Mouse (Mus musculus) heart, adult 18-20 months (tissue): Measurements from ENCODE around the gene Trip12. TPM values are rescaled to one million over a fixed set of nuclear protein-coding genes. Genes with fewer than 3 reads are reported as not detected.

Experiments used
- DNase-seq, 2 experiments: peaks; one replicate each; pipeline ENCODE4 v3.0.0; 2021 to 2022; ENCODE audit warnings: mixed read lengths in 1 of 2
- long read RNA-seq, 2 experiments: library from polyadenylated mRNA; stranded (forward); transcript quantifications; one replicate each; pipeline ENCODE4 v2.0.0; 2021
- total RNA-seq, 2 experiments: library from RNA; stranded (reverse); gene quantifications; 2 replicates each; pipeline ENCODE4 v1.2.3; 2021

The Trip12 gene
- 100 to 1,000 TPM; 178 to 183 TPM for total RNA-seq
- long read RNA-seq, experiment 1, full-length matches to known transcripts, result 3 of 36 reads
- long read RNA-seq, experiment 1, partial matches to known transcripts, result 15 of 36 reads
- long read RNA-seq, experiment 1, other reads (novel, unspliced or antisense), result 18 of 36 reads
- long read RNA-seq, experiment 2, full-length matches to known transcripts, result 4 of 16 reads
- long read RNA-seq, experiment 2, partial matches to known transcripts, result 7 of 16 reads
- long read RNA-seq, experiment 2, other reads (novel, unspliced or antisense), result 5 of 16 reads

DNA sequence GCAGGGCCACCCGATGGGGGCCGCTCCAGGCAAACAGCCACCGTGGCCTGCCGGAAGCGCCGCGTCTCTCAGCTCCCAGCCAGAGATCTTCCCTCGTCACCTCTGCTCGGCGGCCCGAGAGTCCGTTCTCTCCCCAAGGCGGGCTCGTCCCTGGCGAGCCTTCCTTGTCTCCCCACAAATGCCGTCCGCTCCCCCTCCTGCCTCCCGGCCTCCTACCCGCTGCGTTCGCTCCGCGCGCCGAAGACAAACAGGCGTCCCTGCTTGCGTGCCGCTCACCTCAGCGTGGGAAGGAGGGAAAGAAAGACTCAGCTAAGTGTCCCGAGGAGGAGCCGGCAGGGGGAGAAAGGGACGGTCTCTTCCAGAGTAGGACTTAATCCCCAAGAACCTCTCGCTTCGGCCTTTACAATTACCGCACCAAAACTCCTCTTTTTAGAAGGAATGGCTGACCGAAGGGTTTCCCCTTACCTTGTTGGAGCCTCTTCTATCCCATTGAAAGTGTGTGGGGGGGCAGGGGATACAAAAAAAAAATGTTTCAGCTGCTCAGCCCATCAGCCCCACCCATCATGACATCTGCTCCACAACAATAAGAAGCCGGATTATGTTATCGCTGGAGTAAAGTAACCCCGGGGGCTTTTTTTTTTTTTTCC, at the start of gene Trip12:
TSS of gene Trip12 (minus strand) at position 499 of the 647 bp plus-strand sequence.
- no peak for DNase-seq

DNA sequence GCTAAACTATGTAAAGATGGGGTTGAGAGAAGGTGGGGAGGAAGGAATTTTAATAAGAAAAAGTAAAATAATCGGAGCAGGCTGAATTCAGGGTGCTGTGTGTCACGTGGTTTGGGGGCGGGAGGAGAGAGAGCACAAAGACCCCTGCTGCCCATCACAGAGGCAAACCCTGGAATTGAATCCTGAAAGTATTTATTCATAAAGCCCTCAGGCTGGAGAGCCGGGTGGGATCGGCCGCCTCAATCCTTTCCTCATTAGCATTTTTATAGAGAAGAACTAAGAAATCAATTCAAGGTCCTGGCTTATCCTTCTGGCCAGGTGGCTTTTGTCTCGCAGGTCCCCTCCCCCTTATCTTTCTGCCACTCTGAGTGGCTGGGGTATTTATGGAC, 49.7 kb upstream of the Trip12 start:
- no peak for DNase-seq

DNA sequence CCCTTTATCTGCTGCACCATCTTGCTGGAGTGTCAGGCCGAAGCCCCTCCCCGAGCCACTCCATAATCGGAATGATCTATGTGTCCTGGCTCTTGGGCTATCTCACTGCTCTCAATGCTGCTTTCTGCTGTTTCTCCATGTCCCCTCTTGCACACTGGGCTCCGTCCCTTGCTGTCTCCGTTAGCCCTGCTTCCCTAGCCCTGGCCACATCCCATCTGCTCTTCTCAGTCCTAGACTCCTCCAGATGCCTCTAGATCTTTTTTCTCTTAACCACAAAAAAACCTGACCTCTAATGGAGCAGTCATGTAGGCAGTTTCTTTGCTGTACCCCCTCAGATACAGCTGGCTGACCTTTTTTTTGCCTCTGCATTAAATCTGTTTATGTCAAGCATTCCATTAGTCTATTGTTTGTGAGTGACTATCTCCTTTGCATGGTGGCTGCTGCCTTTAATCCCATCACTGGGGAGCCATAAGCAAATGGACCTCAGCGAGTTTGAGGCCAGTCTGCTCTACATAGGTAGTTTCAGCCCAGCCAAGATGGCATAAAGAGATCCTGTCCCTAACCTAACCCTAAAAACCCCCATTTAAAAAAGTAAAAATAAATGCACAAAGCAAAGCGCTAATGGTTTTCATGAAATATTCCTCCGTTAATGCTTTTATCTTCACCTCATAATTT, 49.2 kb upstream of the Trip12 start:
- DNase-seq, result no peak

DNA sequence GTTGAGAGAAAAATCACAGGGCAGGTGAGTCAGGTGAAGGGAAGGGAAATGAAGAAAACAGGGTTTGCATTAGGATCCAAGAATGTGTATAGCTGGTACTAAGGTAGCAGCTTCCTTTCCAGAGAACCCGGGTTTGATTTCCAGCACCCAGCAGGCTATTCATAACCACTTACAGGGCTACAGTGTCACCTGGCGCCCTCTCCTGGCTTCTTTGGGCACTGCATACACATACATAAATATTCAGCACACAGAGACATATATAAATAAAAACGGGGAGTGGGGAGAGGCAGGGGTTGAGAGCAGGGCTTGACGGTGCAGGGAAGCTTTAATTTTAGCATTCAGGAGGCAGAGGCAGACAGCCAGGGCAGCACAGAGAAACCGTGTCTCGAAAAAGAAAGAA, 45.6 kb upstream of the Trip12 start:
- DNase-seq, result no peak

DNA sequence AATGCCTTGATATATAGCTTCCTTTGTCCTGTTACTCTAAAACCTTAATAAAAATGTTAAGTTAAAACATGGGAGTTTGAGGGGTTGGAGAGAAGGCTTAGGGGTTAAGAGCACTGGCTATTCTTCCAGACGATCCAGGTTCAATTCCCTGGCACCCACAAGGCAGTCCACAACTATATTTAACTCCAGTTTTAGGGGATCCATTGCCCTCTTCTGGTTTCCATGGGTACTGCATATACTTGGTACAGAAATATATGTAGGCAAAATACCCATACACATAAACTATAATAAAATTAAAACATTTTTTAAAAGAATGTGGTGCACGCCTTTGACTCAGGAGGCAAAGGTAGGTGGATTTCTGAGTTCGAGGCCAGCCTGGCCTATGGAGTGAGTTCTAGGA, 44.9 kb upstream of the Trip12 start:
- DNase-seq, result peak; percentile 7 to 31

DNA sequence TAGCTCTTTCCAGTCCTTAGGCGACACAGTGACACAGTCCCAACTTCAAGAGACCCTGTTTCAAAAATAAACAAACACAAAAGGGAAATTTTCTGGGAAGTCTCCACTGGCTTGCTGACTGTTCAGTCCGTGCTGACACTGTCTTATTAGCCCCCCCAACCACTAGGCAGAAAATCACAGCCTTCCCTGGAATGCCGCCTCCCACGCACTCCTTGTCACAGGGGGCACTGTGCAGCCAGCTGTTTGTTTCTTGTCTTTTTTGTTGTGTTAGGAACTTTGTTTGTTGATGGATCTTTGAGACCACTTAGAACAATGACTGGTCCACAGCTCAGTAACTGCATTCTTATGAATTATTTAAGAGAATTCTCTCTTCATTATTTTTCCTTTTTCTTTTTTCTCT, 43.6 kb upstream of the Trip12 start:
- DNase-seq, result no peak

DNA sequence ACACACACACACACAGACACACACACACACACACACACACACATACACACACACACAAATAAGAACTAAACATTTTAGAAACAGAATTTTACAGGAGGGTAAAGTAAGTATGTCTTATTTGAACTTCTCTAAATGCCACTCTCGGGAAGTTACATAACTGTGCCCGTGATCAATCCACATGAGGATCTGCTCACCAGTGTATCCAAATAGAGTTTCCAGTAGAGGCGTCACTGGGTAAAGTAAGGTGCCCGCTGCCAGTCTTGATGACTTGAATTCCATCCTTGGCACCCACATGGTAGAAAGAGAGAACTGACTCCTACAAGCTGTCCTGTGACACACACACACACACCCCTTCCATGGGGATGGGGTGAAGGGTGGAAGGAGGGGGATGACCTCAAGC, 42.6 kb upstream of the Trip12 start:
- DNase-seq, result no peak

DNA sequence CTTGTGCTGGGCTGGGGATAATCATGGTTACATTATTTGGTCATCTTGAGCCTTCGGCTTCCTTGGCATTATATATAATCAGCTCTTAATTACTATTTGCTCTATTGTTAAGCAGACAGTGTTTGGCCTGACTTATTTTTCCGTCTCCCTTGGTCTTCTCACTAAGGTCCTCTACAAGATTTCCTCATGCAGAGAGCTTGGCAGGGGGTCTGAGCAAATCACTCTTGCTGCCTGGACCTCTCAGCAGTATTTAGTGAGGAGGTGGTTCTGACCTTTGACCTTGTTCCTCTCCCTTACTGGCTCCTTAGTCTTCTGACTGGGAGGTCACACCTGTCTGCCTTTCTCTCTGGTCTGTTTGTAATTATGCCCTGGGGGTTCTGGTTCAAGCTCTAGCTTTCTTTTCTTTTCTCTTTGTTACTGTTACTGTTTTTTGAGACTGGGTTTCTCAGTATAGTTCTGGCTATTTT, 41.8 kb upstream of the Trip12 start:
- no peak for DNase-seq

DNA sequence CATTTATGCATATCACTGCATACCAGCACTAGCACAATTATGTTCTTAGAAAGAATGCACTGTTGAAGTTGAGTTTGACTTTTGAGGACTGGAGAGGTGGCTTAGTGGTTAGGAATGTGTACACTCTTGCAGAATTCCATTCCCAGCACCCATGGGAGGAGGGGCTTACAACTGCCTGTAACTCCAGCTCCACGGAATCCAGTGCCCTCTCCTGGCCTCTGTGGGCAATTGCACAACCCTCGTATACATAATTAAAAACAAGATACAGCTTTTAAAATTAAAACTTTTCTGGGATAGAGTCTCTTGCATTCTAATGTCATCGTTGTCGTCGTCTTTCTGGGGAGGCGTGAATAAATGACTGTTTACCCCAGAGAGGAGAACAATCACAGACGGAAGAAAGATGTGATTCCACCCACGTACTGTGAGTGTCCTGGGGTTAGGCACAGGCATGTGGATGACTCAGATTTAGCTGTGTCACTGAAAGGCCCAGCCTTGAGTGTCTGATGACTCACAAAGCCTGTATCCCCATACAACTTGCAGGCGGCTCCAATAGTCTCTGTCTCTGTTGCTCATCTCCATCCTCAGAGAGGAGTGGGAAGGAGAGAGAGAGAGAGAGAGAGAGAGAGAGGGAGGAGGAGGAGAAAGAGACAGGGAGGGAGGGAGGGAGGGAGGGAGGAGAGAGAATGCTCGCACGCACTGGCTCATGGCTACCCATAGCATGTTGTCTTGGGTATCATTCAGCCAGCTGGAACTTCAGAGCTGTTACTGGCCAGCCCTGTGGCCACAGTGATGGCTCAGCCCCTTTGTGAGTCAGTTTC, 41.1 kb upstream of the Trip12 start:
- DNase-seq, result peak; percentile 5 to 21

DNA sequence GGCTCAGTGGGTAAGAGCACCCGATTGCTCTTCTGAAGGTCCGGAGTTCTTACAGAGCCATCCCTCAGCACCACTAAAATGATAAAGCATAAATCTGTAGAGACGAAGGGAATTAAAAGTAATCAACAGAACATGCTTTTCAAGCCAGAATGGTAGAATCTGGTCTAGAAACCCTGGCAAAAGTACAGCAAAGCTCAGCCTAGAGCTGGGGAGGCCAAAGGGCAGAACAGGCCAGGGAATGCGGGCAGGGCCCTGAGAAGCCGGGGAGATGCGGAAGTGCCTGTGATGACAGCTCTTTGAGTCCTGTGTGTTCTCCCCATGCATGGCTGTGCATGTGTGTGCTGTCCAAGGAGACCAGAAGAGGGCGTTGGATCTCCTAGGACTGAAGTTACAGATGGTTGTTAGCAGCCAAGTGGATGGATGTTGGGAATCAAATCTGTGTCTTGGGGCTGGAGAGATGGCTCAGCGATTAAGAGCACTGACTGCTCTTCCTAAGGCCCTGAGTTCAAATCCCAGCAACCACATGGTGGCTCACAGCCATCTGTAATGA, 39.3 kb upstream of the Trip12 start:
- DNase-seq, result no peak

DNA sequence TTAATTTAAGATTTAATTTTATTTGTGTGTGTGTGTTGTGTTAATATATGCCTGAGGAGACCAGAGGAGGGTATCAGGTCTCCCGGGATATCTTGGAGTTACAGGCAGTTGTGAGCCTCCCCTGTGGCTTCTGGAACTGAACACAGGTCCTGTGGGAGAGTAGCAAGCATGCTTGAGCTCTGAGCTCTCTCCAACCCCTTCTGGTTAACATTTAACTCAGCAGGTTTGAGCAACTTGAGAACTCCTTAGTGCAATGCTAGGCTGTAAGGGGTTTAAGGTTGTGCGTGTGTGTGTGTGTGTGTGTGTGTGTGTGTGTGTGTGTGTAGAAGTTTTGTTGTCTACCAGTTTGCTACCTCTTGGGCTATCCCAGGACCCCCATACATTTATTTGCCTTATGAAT, 37.3 kb upstream of the Trip12 start:
- no peak for DNase-seq

DNA sequence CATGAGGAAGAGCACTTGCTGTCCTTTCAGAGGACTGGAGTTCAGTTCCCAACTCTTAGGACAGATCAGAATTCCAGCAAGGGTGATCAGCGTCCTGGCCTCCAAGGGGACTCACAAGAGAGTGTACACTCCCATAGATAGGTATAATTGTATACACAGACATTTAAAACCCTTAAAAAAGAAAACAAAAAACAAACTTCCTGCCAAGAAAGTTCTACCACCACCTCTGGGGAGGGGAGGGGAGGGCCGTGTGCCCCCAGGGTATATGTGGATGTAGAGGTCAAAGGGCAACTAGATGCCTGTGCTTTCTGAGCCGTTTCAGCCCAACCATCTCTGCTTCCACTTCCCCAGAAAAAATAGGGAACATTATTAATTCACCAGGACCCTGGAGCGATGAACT, 32.6 kb upstream of the Trip12 start:
- DNase-seq, result no peak

DNA sequence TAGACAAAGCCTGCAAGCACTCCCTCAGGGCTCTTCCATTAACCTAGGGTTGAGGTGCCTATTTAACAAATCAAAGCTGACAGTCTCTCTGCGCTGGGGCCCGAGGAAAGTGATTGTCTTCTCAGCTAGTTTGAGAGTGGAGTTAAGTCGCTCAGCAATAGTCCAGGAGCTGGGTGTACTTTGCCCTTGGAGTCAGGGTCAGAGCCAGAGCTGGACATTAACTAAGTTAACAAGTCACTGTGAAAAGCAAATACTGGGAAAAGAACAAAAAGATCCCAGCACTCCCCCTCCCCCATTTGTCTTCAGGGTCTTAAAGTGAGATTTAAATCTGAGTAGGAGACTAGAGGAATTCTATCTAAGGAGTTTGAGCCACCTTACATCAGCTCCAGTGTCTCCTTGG, 31.8 kb upstream of the Trip12 start:
- DNase-seq, result no peak

DNA sequence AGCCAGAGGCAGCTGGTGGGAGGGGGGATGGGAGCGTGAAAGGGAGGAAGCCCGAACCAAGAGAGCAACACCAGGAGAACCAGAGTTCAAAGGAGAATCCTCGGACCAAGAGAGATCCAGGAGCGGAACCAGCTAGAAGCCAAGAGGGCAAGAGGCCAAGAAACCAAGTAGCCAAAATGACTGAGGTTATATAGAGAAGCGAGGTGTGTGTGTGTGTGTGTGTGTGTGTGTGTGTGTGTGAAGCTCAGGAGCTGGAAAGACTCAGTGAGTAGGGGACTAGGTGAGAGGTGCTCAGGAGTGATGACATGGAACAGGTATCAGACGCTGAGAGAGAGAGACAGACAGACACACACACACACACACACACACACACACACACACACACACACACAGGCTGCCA, 30.8 kb upstream of the Trip12 start:
- no peak for DNase-seq

DNA sequence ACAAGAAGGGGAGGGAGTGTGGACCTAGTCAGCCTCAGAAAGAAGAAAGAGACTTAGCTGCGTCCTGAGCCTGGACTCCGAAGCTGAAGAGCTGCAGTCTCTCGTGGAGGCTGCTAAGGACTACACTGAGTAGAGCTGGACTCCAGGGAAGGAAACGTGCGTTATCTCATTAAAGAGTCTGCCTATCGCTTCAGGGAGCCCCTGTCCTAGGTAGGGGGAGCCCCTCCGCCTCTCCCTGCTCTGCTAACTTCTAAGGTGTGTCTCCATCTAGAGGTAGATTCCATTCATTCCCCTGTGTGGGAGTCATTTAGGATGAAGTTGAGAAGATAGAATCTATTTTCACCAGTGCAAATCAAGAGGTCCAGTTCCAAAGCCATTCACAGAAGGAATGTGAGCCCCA, 29.2 kb upstream of the Trip12 start:
- DNase-seq, result no peak

DNA sequence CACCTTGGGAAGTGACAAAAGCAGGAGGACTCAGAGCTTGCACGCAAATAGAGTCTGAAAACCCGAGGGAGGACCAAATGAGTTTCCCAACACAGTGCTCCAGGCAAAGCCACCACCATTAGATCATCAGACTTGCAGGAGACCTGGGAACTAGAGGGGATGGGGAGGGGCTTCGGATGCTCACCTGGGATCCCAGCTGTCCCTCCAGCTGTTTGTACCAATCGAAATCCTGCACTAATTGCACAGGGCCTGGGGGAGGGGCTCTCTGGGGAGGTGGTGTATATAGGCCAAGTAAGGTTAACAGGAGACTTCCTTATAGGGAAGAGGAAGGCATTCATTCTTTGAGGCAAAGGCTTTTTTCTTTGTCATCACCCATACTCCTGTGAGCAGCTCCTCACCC, 28.5 kb upstream of the Trip12 start:
- no peak for DNase-seq

DNA sequence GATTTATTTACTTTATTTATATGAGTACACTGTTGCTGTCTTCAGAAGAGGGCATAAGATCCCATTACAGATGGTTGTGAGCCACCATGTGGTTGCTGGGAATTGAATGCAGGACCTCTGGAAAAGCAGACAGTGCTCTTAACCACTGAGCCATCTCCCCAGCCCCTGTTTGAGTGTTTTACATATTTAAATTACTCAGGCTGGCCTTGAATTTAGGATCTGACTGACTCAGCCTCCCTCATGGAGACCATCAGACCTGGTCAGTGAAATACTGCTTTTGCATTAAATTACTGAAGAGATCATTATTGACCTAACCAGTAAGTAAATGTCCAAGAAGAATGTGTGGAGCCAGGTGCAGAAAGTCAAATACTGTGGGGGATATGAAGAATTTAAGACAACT, 28.0 kb upstream of the Trip12 start:
- DNase-seq, result no peak

DNA sequence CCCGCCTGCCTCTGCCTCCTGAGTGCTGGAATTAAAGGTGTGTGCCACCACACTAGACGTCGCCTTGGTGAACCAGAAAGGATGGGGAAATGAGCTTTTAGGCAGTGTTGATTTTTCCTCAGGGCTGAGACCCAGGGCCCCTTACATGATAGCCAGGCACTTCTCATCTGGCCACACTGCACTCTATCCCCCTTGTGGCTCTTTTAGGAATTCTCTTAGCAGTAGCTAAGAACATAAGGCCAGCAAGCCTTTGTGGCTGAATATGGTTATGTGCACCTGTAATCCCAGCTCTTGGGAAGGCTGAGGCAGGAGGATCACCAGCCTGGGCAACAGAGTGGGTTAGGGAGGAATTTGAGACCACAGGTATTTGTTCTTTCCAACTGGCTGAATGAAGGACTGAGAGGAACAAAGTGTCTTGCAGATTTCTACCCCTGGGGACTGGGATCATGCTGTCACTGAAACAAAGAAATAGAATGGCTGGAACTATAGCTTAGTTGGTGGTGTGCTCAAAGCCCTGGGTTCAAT, 26.5 kb upstream of the Trip12 start:
- DNase-seq, result no peak

DNA sequence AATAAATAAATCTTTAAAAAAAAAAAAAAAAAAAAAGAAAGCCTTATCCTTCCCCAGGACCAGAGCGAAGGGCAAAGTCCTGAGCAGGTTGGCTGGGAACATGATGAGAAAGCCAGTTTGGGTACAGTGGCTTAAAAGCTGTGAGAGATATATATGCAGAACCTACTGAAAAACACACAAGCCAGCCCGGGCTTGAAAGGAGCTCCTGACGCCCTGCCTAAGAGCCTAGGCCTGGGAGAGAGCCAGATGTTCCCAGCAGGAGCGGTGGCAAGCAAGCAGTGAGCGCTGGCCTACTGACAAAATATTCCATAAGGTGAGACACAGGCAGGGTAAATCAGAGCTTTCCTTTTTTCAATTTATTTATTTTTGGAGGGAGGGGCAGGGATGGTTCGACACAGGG, 25.9 kb upstream of the Trip12 start:
- DNase-seq, result no peak

DNA sequence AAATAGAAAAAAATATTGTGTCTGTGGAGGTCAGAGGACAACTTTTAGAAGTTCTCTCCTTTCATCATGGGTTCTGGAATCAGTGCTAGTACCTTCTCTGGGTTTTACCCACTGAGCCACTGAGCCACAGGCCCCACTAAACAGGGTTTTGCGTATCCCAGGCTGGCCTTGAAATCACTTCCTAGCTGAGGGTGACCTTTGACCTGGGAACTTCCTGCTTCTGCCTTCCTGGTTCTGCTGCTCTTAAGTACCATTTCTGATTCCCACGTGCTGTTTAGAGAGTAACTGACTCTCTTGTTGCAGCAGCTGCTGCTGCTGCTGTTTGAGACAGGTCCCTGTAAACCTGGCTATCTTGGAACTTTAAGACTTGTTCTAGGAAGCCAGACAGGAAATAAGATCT, 24.3 kb upstream of the Trip12 start:
- no peak for DNase-seq

DNA sequence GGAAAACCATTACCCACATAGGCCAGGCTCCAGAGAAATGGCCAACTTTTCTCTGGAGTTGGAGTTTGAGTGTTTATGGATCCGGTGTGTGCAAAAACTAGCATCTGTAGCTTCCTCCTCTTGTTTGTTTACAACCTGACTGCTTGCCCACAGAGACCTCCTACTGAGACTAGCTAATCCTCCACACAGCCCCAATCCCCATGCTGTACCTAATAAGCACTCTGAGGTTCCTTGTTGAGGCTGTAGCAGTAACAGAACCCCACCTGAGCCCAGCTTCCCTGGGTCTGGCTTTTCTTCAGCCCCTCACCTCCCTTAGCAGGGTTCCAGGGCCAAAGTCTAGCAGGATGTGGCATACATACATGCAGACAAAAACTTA, 20.9 kb upstream of the Trip12 start:
- DNase-seq, result no peak
